Mouse (Mus musculus) CH12.LX (cell line): ENCODE measurements at regions not wholly inside any gene's neighbourhood (a gene's known extent, or its start where the extent isn't known, plus 50 kb on each side); places are given as distances from the start of the nearest gene placed in this dataset.

ENCODE experiments used
- DNase-seq: peaks from one replicate; pipeline ENCODE4 v3.0.0-alpha.2; 2013; ENCODE audit errors: extremely low read depth
- H3K27ac ChIP-seq: 2 replicates; pipeline ENCODE4 v1.5.1; 2012; ENCODE audit warnings: low read depth, mild to moderate bottlenecking, control low read depth, moderate library complexity; ENCODE audit not compliant: insufficient read depth
- H3K27me3 ChIP-seq: replicated peaks from 2 replicates; pipeline ENCODE3; 2012; ENCODE audit warnings: inconsistent platforms
- H3K36me3 ChIP-seq, 2 experiments: replicated peaks in 1 of 2; 2 replicates each; pipeline versions ENCODE3 to v1.6.1; 2012; ENCODE audit warnings: inconsistent platforms in 1 of 2, low read length in 1 of 2, mild to moderate bottlenecking in 1 of 2, mixed read lengths in 1 of 2, moderate library complexity in 1 of 2; ENCODE audit not compliant: control insufficient read depth in 1 of 2, insufficient read depth in 1 of 2
- H3K4me1 ChIP-seq, 2 experiments: 2 replicates each; pipeline ENCODE4 v1.6.1; 2012; ENCODE audit warnings: inconsistent platforms in 1 of 2, moderate library complexity in 1 of 2; ENCODE audit not compliant: insufficient read depth in 2 of 2, control insufficient read depth in 1 of 2
- H3K4me2 ChIP-seq: 2 replicates; pipeline ENCODE4 v1.6.1; 2012; ENCODE audit warnings: low read depth, mild to moderate bottlenecking, control low read depth; ENCODE audit not compliant: poor library complexity, insufficient read depth, severe bottlenecking
- H3K4me3 ChIP-seq, 3 experiments: fragments of 150-350 bp in 1 of 3; sonication (generic) in 1 of 3; replicated peaks in 1 of 3; 2 replicates each; pipeline versions ENCODE3 to v1.5.1; 2011 to 2012; ENCODE audit warnings: low read depth in 2 of 3, low read length in 2 of 3, mild to moderate bottlenecking in 2 of 3, moderate library complexity in 2 of 3, control low read depth in 1 of 3, improper control_type of control experiment in 1 of 3, inconsistent platforms in 1 of 3, mixed read lengths in 1 of 3; ENCODE audit not compliant: poor library complexity in 1 of 3
- H3K79me2 ChIP-seq: replicated peaks from 2 replicates; pipeline ENCODE4 v1.6.1; 2012; ENCODE audit warnings: mild to moderate bottlenecking, moderate library complexity; ENCODE audit not compliant: control insufficient read depth, poor library complexity, insufficient read depth, severe bottlenecking; ENCODE audit errors: extremely low read depth
- H3K9ac ChIP-seq: 2 replicates; pipeline ENCODE4 v1.6.1; 2012; ENCODE audit warnings: low read depth, mild to moderate bottlenecking, control low read depth, moderate library complexity; ENCODE audit not compliant: insufficient read depth
- H3K9me3 ChIP-seq: replicated peaks from 2 replicates; pipeline ENCODE3; 2012; ENCODE audit warnings: low read length, inconsistent platforms, mixed read lengths
- BHLHE40 ChIP-seq: IDR thresholded peaks from 2 replicates; pipeline ENCODE4 v1.6.1; 2011; ENCODE audit warnings: mild to moderate bottlenecking, low read depth, low read length, improper control_type of control experiment
- E2F4 ChIP-seq: IDR thresholded peaks from 2 replicates; pipeline ENCODE4 v1.6.1; 2011; ENCODE audit warnings: low read depth, low read length, improper control_type of control experiment; ENCODE audit not compliant: insufficient replicate concordance
- ELF1 ChIP-seq: IDR thresholded peaks from 2 replicates; pipeline ENCODE4 v1.6.1; 2014; ENCODE audit warnings: low read depth, mild to moderate bottlenecking, inconsistent platforms, low read length, improper control_type of control experiment
- KAT2A ChIP-seq: IDR thresholded peaks from 2 replicates; pipeline ENCODE4 v1.6.1; 2012; ENCODE audit warnings: low read length, improper control_type of control experiment, inconsistent platforms; ENCODE audit not compliant: insufficient replicate concordance
- MAFK ChIP-seq: IDR thresholded peaks from 2 replicates; pipeline ENCODE4 v1.6.1; 2011; ENCODE audit warnings: low read length, improper control_type of control experiment; ENCODE audit not compliant: insufficient replicate concordance
- MEF2A ChIP-seq: IDR thresholded peaks from 2 replicates; pipeline ENCODE4 v1.6.1; 2014; ENCODE audit warnings: low read depth, mild to moderate bottlenecking, inconsistent platforms, low read length, improper control_type of control experiment, borderline replicate concordance
- MXI1 ChIP-seq: IDR thresholded peaks from 2 replicates; pipeline ENCODE4 v1.6.1; 2011; ENCODE audit warnings: mild to moderate bottlenecking, low read depth, low read length, improper control_type of control experiment
- RAD21 ChIP-seq: IDR thresholded peaks from 2 replicates; pipeline ENCODE4 v1.6.1; 2011; ENCODE audit warnings: low read depth, mild to moderate bottlenecking, low read length, improper control_type of control experiment, moderate library complexity
- RCOR1 ChIP-seq: conservative IDR thresholded peaks from 2 replicates; pipeline ENCODE4 v1.6.1; 2012; ENCODE audit warnings: low read depth, mild to moderate bottlenecking, inconsistent platforms, low read length, improper control_type of control experiment
- SMC3 ChIP-seq: IDR thresholded peaks from 2 replicates; pipeline ENCODE4 v1.6.1; 2011; ENCODE audit warnings: low read depth, low read length, improper control_type of control experiment
- TBP ChIP-seq: conservative IDR thresholded peaks from 2 replicates; pipeline ENCODE4 v1.6.1; 2011; ENCODE audit warnings: low read depth, low read length, improper control_type of control experiment
- ZC3H11A ChIP-seq: IDR thresholded peaks from 2 replicates; pipeline ENCODE4 v1.6.1; 2012; ENCODE audit warnings: low read depth, mild to moderate bottlenecking, inconsistent platforms, low read length, improper control_type of control experiment
- ZNF384 ChIP-seq: IDR thresholded peaks from 2 replicates; pipeline ENCODE4 v1.6.1; 2012; ENCODE audit warnings: low read depth, low read length, improper control_type of control experiment, inconsistent platforms
- dilution Hi-C: fragments of 300-500 bp; cut with MboI; formaldehyde crosslinking; loops from 2 replicates; pipeline ENCODE4 v1.14.3; 2020; ENCODE audit warnings: low sequenced_read_pairs; ENCODE audit not compliant: extremely low pct_unique_long_range_greater_than_20kb, extremely low pct_ligation_motif_present
- in situ Hi-C: fragments of 300-500 bp; cut with MboI; formaldehyde crosslinking; loops from 3 replicates; pipeline ENCODE4 v1.14.3; 2019; ENCODE audit warnings: low sequenced_read_pairs, low pct_ligation_motif_present, low pct_unique_long_range_greater_than_20kb, mixed read lengths

GRCm38 (mm10) chr2:56963937-56964695, 159.7 kb downstream of the Nr4a2 start:
- Histone ChIP-seq H3K4me2 (no peak overlapping the region), H3K4me1 (no peaks in the 10 kb centered on the region), H3K27ac (no peak overlapping the region), H3K9me3 (no peaks in the 10 kb centered on the region), H3K36me3 (no peaks in the 10 kb centered on the region), H3K4me3 (no peak overlapping the region), H3K27me3 (no peaks in the 10 kb centered on the region), H3K9ac (no peak overlapping the region), H3K79me2 (no peaks in the 10 kb centered on the region)
- DNase-seq = no peak
- dilution Hi-C loops = no loop called here
- TF ChIP-seq ZC3H11A (no peak), RAD21 (no peak), ZNF384 (no peak), MAFK (peak; percentile 67; the same call in 1 of the 2 replicates)
- in situ Hi-C loops = no loop called here

GRCm38 (mm10) chr2:56959695-56960094, 164.1 kb downstream of the Nr4a2 start:
- Histone ChIP-seq H3K9ac (no peak overlapping the region), H3K36me3 (no peaks in the 10 kb centered on the region), H3K27ac (no peak overlapping the region), H3K27me3 (no peaks in the 10 kb centered on the region), H3K79me2 (no peaks in the 10 kb centered on the region), H3K4me1 (no peaks in the 10 kb centered on the region), H3K4me3 (no peak overlapping the region), H3K4me2 (no peak overlapping the region), H3K9me3 (no peaks in the 10 kb centered on the region)
- TF ChIP-seq RCOR1 = no peak
- no peak for TF ChIP-seq RAD21
- no peak for TF ChIP-seq KAT2A
- TF ChIP-seq TBP = no peak
- dilution Hi-C loops = no loop called here
- in situ Hi-C loops = no loop called here
- DNase-seq = no peak

GRCm38 (mm10) chr2:56953337-56953736, 170.5 kb downstream of the Nr4a2 start:
- dilution Hi-C loops = no loop called here

More at GRCm38 (mm10) chr2:56953337-56953736, 170.5 kb downstream of the Nr4a2 start:
- no peak overlapping the region for H3K9ac ChIP-seq
- in situ Hi-C loops = no loop called here
- no peaks in the 10 kb centered on the region for H3K4me1 ChIP-seq
- H3K27me3 ChIP-seq = no peaks in the 10 kb centered on the region
- H3K4me2 ChIP-seq = no peak overlapping the region
- H3K36me3 ChIP-seq = no peaks in the 10 kb centered on the region
- no peaks in the 10 kb centered on the region for H3K79me2 ChIP-seq
- no peak overlapping the region for H3K27ac ChIP-seq
- TF ChIP-seq BHLHE40 (no peak), ELF1 (no peak), ZC3H11A (no peak), MXI1 (no peak), MEF2A (no peak), SMC3 (no peak), E2F4 (no peak)
- no peak overlapping the region for H3K4me3 ChIP-seq
- DNase-seq = no peak
- H3K9me3 ChIP-seq = no peaks in the 10 kb centered on the region
